Mouse (Mus musculus) midbrain, postnatal 0 days (tissue): ENCODE measurements at regions not wholly inside any gene's neighbourhood (a gene's known extent, or its start where the extent isn't known, plus 50 kb on each side); places are given as distances from the start of the nearest gene placed in this dataset.

ENCODE experiments used
- ATAC-seq: fragments of 200-750 bp; cut with Nextera tagmentation; 2 replicates; pipeline ENCODE4 v1.8.0; 2017; ENCODE audit warnings: moderate number of reproducible peaks, mild to moderate bottlenecking, moderate TSS enrichment, moderate library complexity; ENCODE audit not compliant: low FRiP score
- DNase-seq: peaks from one replicate; pipeline ENCODE4 v3.0.0-alpha.2; 2015; ENCODE audit warnings: low spot score
- H3K27ac ChIP-seq: fragments of 300-500 bp; sonication (generic); 2 replicates; pipeline ENCODE4 v1.5.1; 2014; ENCODE audit warnings: low read depth, mild to moderate bottlenecking, low read length, mixed read lengths
- H3K27me3 ChIP-seq: fragments of 300-500 bp; sonication (generic); 2 replicates; pipeline ENCODE4 v1.6.1; 2014; ENCODE audit warnings: low read length, control low read depth, mixed read lengths; ENCODE audit not compliant: insufficient read depth
- H3K36me3 ChIP-seq: fragments of 300-500 bp; sonication (generic); 2 replicates; pipeline ENCODE4 v1.6.1; 2014; ENCODE audit warnings: low read length, control low read depth, mixed read lengths; ENCODE audit not compliant: insufficient read depth
- H3K4me1 ChIP-seq: fragments of 300-500 bp; sonication (generic); 2 replicates; pipeline ENCODE4 v1.6.1; 2014; ENCODE audit warnings: mild to moderate bottlenecking, control low read depth, antibody characterized with exemption, low read length, mixed read lengths; ENCODE audit not compliant: insufficient read depth
- H3K4me2 ChIP-seq: fragments of 300-500 bp; sonication (generic); 2 replicates; pipeline ENCODE4 v1.6.1; 2014; ENCODE audit warnings: low read depth, mild to moderate bottlenecking, low read length, mixed read lengths; ENCODE audit not compliant: poor library complexity, severe bottlenecking
- H3K4me3 ChIP-seq: fragments of 300-500 bp; sonication (generic); 2 replicates; pipeline ENCODE4 v1.5.1; 2014; ENCODE audit warnings: low read depth, mild to moderate bottlenecking, low read length, moderate library complexity
- H3K9ac ChIP-seq: fragments of 300-500 bp; sonication (generic); replicated peaks from 2 replicates; pipeline ENCODE4 v1.6.1; 2014; ENCODE audit warnings: mild to moderate bottlenecking, low read length, moderate library complexity, mixed read lengths; ENCODE audit not compliant: poor library complexity, severe bottlenecking
- H3K9me3 ChIP-seq: fragments of 300-500 bp; sonication (generic); 2 replicates; pipeline ENCODE4 v1.6.1; 2016; ENCODE audit warnings: low read length, control low read depth
- CTCF ChIP-seq: IDR thresholded peaks from 2 replicates; pipeline ENCODE4 v1.5.1; 2016; ENCODE audit warnings: antibody characterized with exemption, mild to moderate bottlenecking
- WGBS: fragments of 180-500 bp; shearing (Covaris S2); extraction: QIAGEN DNeasy Blood & Tissue Kit; methylation state at CpG from one replicate; pipeline ENCODE4 v1.1.7; 2014; 5-methylcytosine and 5-hydroxymethylcytosine counted together

GRCm38 (mm10) chr14:64546787-64547186 is 442.7 kb downstream of the Prss52 start:
- Histone ChIP-seq H3K9me3 (no peaks in the 10 kb centered on the region), H3K9ac (no peak overlapping the region), H3K27ac (no peak overlapping the region), H3K4me1 (no peaks in the 10 kb centered on the region), H3K27me3 (no peaks in the 10 kb centered on the region), H3K4me3 (no peak overlapping the region), H3K36me3 (no peaks in the 10 kb centered on the region), H3K4me2 (no peak overlapping the region)
- no peak for ATAC-seq
- DNase-seq: no peak
- WGBS: 5% methylated on average over 4 of the region's 4 CpGs
- TF ChIP-seq CTCF: no peak

GRCm38 (mm10) chr14:64552951-64553350 is 448.9 kb downstream of the Prss52 start:
- DNase-seq (no peak), ATAC-seq (no peak)
- TF ChIP-seq CTCF: no peak
- Histone ChIP-seq H3K27me3 (no peaks in the 10 kb centered on the region), H3K4me1 (no peaks in the 10 kb centered on the region), H3K27ac (no peak overlapping the region), H3K4me2 (no peak overlapping the region), H3K9me3 (no peaks in the 10 kb centered on the region), H3K36me3 (no peaks in the 10 kb centered on the region), H3K4me3 (no peak overlapping the region), H3K9ac (no peak overlapping the region)
- WGBS: 54% methylated on average over 4 of the region's 4 CpGs

- no peak for DNase-seq
- TF ChIP-seq CTCF: no peak
- no peak overlapping the region; the same call in 1 of the 2 replicates for H3K27ac ChIP-seq
- no peaks in the 10 kb centered on the region for H3K36me3 ChIP-seq
- no peaks in the 10 kb centered on the region for H3K27me3 ChIP-seq
- ATAC-seq: no peak
- no peak overlapping the region for H3K4me3 ChIP-seq
- H3K4me1 ChIP-seq: no peaks in the 10 kb centered on the region
- H3K9ac ChIP-seq: no peak overlapping the region
- 86% methylated on average over 7 of the region's 7 CpGs for WGBS
- no peaks in the 10 kb centered on the region for H3K9me3 ChIP-seq
- no peak overlapping the region for H3K4me2 ChIP-seq
Measured at GRCm38 (mm10) chr14:64556042-64556441, 452.0 kb downstream of the Prss52 start.

- H3K36me3 ChIP-seq: no peaks in the 10 kb centered on the region
- H3K9me3 ChIP-seq: no peaks in the 10 kb centered on the region
- ATAC-seq: no peak
- DNase-seq: no peak
- H3K9ac ChIP-seq: no peak overlapping the region
- peak; percentile 52 for TF ChIP-seq CTCF
- 64% methylated on average over 6 of the region's 6 CpGs for WGBS
- no peaks in the 10 kb centered on the region for H3K4me1 ChIP-seq
- no peak overlapping the region for H3K27ac ChIP-seq
- no peaks in the 10 kb centered on the region for H3K27me3 ChIP-seq
- H3K4me2 ChIP-seq: no peak overlapping the region
- no peak overlapping the region for H3K4me3 ChIP-seq
Measured at GRCm38 (mm10) chr14:64557453-64557852, 453.4 kb downstream of the Prss52 start.

GRCm38 (mm10) chr14:64568689-64569088 is 464.6 kb downstream of the Prss52 start:
- DNase-seq (no peak), ATAC-seq (no peak)
- TF ChIP-seq CTCF: no peak
- H3K9ac ChIP-seq: no peak overlapping the region
- no peaks in the 10 kb centered on the region for H3K4me1 ChIP-seq
- H3K4me3 ChIP-seq: no peak overlapping the region
- no peaks in the 10 kb centered on the region for H3K36me3 ChIP-seq
- no peak overlapping the region for H3K27ac ChIP-seq
- no peaks in the 10 kb centered on the region for H3K9me3 ChIP-seq
- no peak overlapping the region for H3K4me2 ChIP-seq
- 22% methylated on average over 6 of the region's 6 CpGs for WGBS
- no peaks in the 10 kb centered on the region for H3K27me3 ChIP-seq

- Histone ChIP-seq H3K4me2 (no peak overlapping the region), H3K27ac (no peak overlapping the region), H3K9ac (no peak overlapping the region), H3K9me3 (no peaks in the 10 kb centered on the region), H3K27me3 (no peaks in the 10 kb centered on the region), H3K4me1 (no peaks in the 10 kb centered on the region), H3K4me3 (no peak overlapping the region), H3K36me3 (no peaks in the 10 kb centered on the region)
- TF ChIP-seq CTCF: no peak
- 67% methylated on average over 7 of the region's 7 CpGs for WGBS
- no peak for ATAC-seq
- peak; percentile 71 for DNase-seq
Measured at GRCm38 (mm10) chr14:64570951-64571350, 466.9 kb downstream of the Prss52 start.
